Mouse (Mus musculus): ENCODE measurements around the gene Cwc25.

Gene Cwc25

DNA sequence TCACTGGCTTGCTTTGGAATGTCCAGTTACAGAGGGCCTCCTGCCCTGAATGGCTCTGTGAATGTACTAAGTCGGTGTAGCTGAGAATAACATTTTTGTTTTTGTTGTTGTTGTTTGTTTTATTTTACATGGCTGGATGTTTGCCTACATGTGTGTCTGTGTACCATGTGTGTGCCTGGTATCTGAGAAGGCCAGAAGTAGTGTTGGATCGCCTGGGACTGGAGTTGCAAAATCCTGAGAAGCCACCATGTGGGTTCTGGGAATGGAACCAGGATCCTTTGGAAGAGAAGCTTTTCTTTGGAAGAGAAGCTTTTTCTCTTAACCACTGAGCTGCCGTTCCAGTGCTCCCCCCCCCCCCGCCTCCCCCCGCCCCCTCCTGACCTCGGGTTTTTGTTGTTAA lies 36.1 kb upstream of the Cwc25 start:
- in situ Hi-C loops (cut with MboI; ENCODE audit: low pct_unique_long_range_greater_than_20kb in 1 of 2, low sequenced_read_pairs in 2 of 2, unreplicated experiment in 1 of 2), result no loop called here

DNA sequence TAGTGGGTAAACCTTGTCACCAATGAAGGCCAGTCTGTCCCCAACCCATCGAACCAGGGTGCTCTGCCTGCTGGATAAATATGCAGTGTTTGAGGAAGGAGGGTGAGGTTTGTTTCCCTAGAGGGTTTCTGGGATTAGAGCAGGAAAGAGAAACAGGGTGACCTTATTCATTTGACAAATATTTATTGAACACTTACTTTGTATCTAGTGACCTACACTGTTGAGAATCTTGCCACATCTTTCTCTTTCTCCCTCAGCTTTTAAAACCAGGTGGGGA lies 35.8 kb upstream of the Cwc25 start:
- in situ Hi-C loops (cut with MboI; ENCODE audit: low pct_unique_long_range_greater_than_20kb in 1 of 2, low sequenced_read_pairs in 2 of 2, unreplicated experiment in 1 of 2), result no loop called here

DNA sequence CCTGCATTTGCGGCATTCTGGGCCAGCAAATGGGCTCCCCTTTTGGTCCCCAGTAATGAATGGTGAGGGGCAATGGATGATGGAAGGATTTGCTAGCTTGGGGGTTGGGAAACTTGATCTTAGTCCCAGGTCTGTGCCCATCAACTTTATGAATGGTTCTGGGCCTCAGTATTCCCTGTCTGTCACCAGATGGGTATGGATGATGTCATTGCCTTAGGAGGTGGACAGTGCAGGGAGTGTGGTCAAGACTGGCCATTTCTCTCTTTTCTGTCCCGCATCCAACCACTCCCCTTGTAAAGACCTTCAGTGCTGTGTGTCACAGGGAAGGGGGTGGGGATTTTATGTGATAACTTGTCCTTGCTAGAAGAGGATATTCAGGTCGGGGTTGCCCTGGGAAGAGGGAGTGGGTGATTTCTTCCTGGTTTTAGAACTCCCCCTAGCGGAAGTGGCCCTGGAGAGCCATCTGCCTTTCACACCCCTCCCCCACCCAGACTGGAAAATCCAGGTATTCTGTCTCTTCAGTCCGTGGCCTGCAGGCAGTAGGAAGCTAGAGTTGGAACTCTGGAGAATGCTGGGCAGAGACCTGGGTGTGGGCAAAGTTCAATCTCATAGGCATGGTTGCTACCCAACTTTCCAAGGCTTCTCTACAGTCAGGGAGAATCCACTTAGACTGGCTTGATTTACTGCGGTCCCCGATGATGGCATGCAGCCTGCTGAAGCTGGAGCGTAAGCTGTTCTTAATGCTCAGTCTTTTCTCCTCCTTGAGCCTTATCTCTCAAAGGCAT lies 35.2 kb upstream of the Cwc25 start:
- in situ Hi-C loops (cut with MboI; ENCODE audit: low pct_unique_long_range_greater_than_20kb in 1 of 2, low sequenced_read_pairs in 2 of 2, unreplicated experiment in 1 of 2), result no loop called here

DNA sequence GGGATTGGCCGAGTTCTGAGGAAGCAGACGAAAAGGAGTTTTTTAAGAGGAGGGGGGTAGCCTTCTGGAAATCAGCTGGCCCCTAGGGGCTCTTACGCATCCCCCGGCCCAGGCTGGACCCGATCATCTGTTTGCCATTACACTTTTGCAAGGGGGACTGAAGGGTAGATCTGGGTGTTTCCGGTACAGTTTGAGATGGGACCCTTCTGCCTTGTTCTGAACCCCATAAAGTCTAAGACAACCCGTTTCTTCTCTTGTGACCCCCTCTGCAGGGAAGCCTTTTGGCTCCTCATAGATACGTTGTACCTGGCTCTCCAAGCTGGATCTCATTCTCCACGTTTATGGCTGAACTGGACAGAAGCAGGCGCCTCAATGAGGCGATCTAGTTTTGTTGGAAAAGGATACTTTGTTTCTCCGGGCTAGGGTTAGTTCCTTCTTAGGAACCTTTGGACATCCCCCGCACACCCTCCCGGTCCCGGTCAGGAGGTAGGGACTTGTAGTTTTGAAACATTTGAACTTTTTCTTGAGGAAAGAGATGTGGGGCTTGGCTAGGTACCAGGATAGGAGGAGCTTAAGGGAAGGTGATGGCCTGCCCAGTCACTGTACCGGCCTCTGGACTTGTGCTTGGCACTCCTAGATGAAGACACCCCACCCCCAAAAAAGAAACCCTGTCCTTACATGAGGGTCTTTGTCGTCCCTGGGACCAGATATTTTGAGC lies 34.5 kb upstream of the Cwc25 start:
- in situ Hi-C loops (cut with MboI; ENCODE audit: low pct_unique_long_range_greater_than_20kb in 1 of 2, low sequenced_read_pairs in 2 of 2, unreplicated experiment in 1 of 2), result no loop called here

DNA sequence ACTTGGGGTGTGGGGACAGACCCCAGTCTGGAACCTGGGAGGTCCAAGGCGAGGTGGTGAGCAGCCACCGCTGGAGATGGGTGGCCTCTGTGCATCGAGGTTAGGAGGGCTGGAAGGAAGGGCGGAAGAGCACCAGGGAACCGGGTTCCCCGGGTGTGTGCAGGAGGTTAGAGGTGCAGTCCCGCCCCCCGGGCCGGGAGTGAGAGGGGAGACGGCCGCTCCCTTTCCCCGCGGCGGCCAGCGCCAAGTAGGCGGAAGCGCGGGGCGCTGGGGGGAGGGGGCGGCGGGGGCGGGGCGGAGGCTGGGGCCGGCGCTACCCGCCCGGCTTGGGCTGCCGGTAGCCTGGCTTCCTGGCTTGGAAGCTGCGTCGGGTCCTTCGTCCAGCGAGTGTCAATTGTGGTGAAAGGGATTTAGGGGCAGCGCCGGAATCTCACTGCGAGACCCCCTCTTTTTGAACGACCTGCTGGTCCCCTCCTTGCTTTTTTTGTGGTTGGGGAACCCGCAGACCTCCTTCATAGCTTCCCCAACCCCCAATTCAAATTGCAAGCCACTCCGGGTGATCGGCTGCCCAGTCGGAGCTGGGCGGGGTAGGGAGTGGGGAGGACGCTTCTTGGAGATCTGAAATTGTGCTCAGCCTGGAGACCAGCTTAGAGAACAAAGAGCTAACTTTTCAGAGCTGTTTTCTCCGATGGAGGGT lies 33.8 kb upstream of the Cwc25 start:
- in situ Hi-C loops (cut with MboI; ENCODE audit: low pct_unique_long_range_greater_than_20kb in 1 of 2, low sequenced_read_pairs in 2 of 2, unreplicated experiment in 1 of 2), result loop anchor here (5.0 to 10.0 kb wide), 3 partner anchors 75 to 187 kb away; partner anchors contain the start of gene Plxdc1 (in 2 of the 2)

DNA sequence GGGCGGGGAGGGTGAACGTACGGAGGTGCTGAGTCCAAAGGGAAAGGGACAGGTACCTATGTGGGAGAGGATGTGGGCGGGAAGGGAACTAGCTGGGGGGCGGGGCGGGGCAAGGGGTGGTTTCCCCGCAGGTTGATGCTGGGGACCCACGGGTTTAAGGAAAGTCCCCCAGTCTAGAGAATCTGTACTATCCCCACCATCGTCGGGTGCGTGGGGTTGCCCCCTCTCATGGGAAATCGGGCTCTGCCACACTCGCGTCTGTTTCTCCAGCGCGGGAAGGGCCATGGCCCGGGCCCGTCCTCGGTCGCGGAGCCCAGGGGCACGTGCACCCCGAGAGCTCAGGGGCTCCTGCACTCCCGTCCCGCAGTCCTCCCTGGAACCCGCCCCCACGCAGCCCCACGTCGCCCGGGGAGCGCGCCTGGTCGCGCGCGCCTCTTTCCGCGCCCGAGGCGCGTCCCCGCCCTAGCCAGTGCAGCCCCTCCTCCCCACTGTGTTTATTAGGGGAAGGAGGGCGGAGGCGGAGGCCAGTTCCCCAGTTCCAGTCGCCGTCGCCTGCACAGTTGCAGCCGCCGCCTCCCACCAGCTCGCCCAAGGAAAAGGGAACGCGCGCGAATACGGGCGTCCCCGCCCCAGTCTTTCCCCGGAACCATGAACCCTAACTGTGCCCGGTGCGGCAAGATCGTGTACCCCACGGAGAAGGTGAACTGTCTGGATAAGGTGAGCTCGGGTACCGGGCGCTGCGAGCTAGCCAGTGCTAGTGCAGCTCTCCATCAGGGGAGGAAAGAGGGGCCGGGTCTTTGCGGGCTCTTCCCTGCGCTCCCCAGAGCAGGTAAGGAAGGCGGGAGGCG lies 33.0 kb upstream of the Cwc25 start:
- in situ Hi-C loops (cut with MboI; ENCODE audit: low pct_unique_long_range_greater_than_20kb in 1 of 2, low sequenced_read_pairs in 2 of 2, unreplicated experiment in 1 of 2), result loop anchor here (5.0 to 10.0 kb wide), 3 partner anchors 75 to 188 kb away; partner anchors contain the start of gene Plxdc1 (in 2 of the 2)

DNA sequence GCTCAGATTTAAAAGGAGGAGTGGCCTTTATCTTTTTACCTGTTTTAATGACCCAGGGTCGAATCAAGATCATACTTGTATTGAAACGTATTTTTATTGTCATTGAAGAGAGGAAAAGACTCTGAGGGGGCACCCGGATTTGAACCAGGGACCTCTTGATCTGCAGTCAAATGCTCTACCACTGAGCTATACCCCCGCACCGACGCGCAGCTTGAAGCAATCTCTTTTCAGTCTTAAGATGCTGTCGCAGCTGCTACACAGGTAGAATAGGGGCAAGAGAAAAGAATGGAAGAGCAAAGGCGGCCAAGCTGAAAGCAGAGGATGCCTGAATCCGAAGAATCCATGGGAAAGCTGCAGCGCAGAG lies 32.4 kb upstream of the Cwc25 start, which contains the start of gene Lasp1:
Gene Lasp1, plus strand, starts transcription at position 219 of the 364 bp plus-strand sequence.
- in situ Hi-C loops (cut with MboI; ENCODE audit: low pct_unique_long_range_greater_than_20kb in 1 of 2, low sequenced_read_pairs in 2 of 2, unreplicated experiment in 1 of 2), result loop anchor here (5.0 to 10.0 kb wide), 3 partner anchors 76 to 189 kb away; partner anchors contain the start of gene Plxdc1 (in 2 of the 2)

DNA sequence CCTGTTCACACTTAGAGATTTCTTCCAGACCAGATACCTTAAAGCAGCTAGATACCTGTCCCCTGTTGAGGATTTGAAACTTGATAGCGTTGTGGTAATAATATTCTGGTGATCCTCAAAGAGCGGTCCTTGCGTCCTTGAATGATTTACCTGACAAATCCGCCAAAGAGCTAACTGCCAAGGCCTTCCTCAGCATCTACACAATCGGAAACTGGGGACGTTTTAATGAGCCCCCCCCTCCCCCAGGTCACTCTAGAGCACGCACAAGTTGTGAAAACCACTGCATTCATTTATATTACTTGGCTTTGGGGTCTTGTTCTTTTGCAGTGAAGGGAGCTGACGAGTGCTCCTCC lies 31.7 kb upstream of the Cwc25 start:
- in situ Hi-C loops (cut with MboI; ENCODE audit: low pct_unique_long_range_greater_than_20kb in 1 of 2, low sequenced_read_pairs in 2 of 2, unreplicated experiment in 1 of 2), result loop anchor here (5.0 to 10.0 kb wide), 3 partner anchors 77 to 189 kb away; partner anchors contain the start of gene Plxdc1 (in 2 of the 2)

DNA sequence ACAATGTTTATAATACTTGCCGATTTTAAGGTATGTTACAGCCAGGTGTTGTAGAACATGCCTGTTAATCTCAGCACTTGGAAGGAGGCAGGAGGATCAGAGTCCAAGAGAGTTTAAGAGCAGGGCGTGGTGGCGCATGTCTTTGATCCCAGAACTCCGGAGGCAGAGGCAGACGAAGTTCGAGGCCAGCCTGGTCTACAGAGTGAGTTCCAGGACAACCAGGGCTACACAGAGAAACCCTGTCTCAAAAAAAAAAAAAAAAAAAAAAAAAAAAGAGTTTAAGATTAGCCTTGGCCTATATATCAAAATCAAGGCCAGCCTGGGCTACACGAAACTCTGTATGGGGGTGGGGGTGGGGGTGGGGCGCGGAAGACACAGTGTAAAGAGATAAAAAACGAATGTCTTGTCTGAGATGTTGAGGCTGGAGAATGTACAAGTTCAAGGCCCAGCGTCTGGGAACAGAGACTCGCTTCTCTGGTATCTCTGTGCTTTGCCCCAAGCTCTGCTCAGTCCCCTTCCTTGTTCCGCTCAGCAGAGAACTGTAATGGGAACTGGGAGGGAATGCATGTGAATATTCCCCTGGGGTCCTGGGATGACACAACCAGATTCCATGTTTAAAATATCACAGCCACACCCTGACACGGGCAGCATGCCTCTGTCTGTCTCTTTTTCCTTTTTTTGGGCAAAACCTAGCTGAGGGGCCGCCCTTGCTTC lies 31.2 kb upstream of the Cwc25 start:
- in situ Hi-C loops (cut with MboI; ENCODE audit: low pct_unique_long_range_greater_than_20kb in 1 of 2, low sequenced_read_pairs in 2 of 2, unreplicated experiment in 1 of 2), result loop anchor here (5.0 to 10.0 kb wide), 3 partner anchors 77 to 190 kb away; partner anchors contain the start of gene Plxdc1 (in 2 of the 2)

DNA sequence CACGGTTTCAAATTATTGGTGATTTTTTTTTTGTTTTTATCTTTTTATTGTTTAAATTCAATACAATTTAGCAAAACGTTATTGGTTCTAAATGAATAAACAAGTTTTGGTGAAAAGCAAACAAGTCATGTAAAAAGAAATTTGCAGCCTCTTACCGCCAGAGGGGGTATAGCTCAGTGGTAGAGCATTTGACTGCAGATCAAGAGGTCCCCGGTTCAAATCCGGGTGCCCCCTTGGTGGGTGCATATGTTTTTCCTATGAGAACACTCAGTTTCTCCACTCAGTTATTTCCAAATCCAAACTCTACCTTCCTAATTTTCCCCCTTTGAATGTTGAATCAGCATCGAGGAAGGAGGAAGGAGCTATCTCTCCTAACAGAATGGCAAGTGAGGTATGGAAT lies 30.6 kb upstream of the Cwc25 start:
- in situ Hi-C loops (cut with MboI; ENCODE audit: low pct_unique_long_range_greater_than_20kb in 1 of 2, low sequenced_read_pairs in 2 of 2, unreplicated experiment in 1 of 2), result loop anchor here (5.0 to 10.0 kb wide), 3 partner anchors 78 to 190 kb away; partner anchors contain the start of gene Plxdc1 (in 2 of the 2)

DNA sequence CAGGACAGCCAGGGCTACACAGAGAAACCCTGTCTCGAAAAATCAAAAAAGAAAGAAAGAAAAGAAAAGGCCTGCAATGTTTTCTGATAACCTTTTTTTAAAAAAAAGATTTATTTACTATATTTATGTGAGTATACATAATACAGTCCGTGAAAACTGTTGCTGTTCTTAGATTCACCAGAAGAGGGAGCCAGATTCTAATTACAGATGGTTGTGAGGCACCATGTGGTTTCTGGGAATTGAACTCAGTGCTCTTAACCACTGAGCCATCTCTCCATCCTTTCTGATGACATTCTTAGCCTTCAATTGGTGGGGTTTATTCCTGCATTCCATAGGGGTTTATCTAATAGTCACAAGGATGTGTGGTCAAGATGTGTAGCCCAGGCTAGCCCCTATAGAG lies 26.8 kb upstream of the Cwc25 start:
- in situ Hi-C loops (cut with MboI; ENCODE audit: low pct_unique_long_range_greater_than_20kb in 1 of 2, low sequenced_read_pairs in 2 of 2, unreplicated experiment in 1 of 2), result loop anchor here (10.0 kb wide), 2 partner anchors 82 to 192 kb away; partner anchors contain the start of gene Plxdc1 (in 1 of the 2)

DNA sequence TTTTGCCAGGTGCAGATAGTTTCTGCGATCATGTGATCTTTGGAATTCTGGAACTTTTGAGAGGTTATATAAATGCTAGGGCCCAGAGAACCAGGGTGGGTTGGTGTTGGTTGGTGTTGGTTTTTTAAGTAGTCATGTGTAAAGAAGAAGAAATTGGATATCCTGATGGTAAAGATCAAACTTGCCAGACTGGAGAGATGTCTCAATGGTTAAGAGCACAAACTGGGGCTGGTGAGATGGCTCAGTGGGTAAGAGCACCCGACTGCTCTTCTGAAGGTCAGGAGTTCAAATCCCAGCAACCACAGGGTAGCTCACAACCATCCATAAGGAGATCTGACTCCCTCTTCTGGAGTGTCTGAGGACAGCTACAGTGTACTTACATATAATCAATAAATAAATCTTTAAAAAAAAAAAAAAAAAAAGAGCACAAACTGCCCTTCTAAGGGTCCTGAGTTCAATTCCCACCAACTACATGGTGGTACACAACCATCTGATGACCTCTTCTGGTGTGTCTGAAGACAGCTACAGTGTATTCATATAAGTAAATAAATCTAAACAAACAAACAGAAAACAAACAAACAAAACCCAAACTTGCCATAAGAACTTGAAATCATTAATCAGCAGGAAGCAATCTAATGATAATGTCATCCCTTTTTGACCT lies 24.6 kb upstream of the Cwc25 start:
- in situ Hi-C loops (cut with MboI; ENCODE audit: low pct_unique_long_range_greater_than_20kb in 1 of 2, low sequenced_read_pairs in 2 of 2, unreplicated experiment in 1 of 2), result loop anchor here (10.0 kb wide), 2 partner anchors 84 to 194 kb away; partner anchors contain the start of gene Plxdc1 (in 1 of the 2)

DNA sequence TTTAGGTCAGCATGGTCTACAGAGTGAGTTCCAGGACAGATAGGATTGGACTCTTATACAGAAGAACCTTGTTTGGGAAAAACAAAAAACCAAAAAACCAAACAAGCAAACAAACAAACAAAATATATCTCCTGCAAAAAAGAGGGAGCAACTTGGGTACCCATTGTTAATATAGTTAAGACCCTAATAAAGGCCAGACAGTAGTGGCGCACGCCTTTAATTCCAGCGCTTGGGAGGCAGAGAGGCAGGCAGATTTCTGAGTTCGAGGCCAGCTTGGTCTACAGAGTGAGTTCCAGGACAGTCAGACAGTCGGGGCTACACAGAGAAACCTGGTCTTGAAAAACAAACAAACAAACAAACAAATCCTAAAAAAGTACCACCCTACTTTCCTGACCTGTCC lies 23.4 kb upstream of the Cwc25 start:
- in situ Hi-C loops (cut with MboI; ENCODE audit: low pct_unique_long_range_greater_than_20kb in 1 of 2, low sequenced_read_pairs in 2 of 2, unreplicated experiment in 1 of 2), result loop anchor here (10.0 kb wide), 2 partner anchors 85 to 195 kb away; partner anchors contain the start of gene Plxdc1 (in 1 of the 2)

DNA sequence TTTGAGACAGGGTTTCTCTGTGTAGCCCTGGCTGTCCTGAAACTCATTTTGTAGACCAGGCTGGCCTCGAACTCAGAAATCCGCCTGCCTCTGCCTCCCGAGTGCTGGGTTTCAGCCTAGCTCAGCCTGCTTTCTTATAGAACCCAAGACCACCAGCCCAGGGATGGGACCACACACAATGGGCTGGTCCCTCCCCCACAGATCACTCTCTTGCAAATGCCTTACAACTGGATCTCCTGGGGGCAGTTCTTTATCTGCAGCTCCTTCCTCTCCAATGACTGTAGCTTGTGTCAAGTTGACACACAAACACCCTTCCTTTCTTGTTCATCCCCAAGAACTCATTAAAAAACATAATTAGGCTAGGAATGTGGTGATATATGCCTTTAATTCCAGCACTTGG lies 21.6 kb upstream of the Cwc25 start:
- in situ Hi-C loops (cut with MboI; ENCODE audit: low pct_unique_long_range_greater_than_20kb in 1 of 2, low sequenced_read_pairs in 2 of 2, unreplicated experiment in 1 of 2), result no loop called here

DNA sequence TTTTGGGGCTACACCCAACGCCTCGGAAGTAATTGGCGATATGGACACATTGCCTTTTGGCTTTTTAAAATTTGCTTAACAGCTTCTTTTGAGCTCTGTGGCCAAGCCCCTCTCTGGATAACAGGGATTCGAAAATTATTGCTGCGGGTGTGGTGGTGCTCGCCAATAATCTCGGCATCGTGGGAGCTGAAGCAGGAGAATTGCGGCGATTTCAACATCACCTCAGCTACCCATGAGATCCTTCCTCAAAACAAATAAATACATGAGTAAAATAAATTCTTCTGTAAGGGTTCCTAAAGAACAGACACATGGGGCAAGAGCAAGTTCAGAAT lies 16.2 kb upstream of the Cwc25 start:
- in situ Hi-C loops (cut with MboI; ENCODE audit: low pct_unique_long_range_greater_than_20kb in 1 of 2, low sequenced_read_pairs in 2 of 2, unreplicated experiment in 1 of 2), result no loop called here

DNA sequence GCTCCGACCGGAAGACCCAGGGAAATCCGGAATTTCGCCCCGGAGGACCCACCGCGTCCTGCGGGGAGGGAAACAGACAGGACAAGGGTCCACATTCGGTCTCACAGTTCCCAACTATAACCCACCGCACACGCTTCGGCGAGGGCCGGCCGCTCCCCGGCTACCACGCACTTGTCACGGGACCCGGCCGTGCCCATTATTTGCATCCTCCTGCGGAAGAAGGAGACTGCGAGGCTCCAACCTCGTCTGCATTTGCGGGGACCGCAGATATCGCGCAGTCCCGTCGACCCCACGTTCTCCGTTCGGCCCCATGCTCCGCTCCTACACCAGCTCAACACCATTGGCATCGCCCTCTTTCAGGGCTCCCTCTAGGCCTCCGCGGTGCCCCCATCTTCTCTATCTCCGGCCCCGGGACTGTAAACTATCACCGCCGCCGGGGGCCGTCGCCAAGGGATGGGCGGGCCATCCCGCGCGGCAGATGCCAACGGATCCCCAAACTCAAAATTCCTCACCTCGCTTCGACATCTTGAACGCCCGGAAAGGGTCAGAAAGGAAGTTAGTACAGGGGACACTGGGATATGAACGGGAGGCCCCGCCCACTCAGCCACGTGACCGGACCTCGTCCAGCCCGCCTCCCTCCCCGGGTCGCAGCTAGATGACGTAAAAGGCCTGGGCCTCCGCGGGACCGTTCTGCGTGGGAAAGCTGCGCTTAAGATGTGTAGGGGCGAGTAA lies 15.6 kb upstream of the Cwc25 start, which contains the start of gene Rpl23:
Gene Rpl23, minus strand, starts transcription at position 606 of the 732 bp plus-strand sequence.
- in situ Hi-C loops (cut with MboI; ENCODE audit: low pct_unique_long_range_greater_than_20kb in 1 of 2, low sequenced_read_pairs in 2 of 2, unreplicated experiment in 1 of 2), result no loop called here

DNA sequence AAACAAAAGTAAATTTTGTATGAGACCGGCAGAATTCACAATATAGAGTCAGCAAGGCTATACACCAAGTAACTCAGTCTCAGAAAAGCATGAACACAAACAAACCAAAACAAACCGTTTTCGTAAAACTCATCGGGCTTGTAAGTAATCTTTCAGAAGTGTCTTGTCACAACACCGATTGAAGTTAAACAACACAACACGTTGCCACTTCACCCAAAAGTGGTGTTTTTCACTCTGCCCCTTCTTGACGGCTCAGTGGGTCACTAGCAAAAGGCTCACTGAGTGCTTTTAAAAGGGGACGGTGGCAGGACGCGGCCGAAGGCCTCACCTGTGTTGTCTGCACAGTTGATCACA lies 15.1 kb upstream of the Cwc25 start:
- in situ Hi-C loops (cut with MboI; ENCODE audit: low pct_unique_long_range_greater_than_20kb in 1 of 2, low sequenced_read_pairs in 2 of 2, unreplicated experiment in 1 of 2), result no loop called here
